Mouse (Mus musculus) CH12.LX (cell line): ENCODE results near the gene Ncor2. TPM values are rescaled to one million over a fixed set of nuclear protein-coding genes. Genes with fewer than 3 reads are reported as not detected.

Experiments
- DNase-seq: peaks from one replicate; pipeline ENCODE4 v3.0.0-alpha.2; 2013; ENCODE audit errors: extremely low read depth
- H3K27ac ChIP-seq: 2 replicates; pipeline ENCODE4 v1.5.1; 2012; ENCODE audit warnings: low read depth, mild to moderate bottlenecking, control low read depth, moderate library complexity; ENCODE audit not compliant: insufficient read depth
- H3K27me3 ChIP-seq: replicated peaks from 2 replicates; pipeline ENCODE3; 2012; ENCODE audit warnings: inconsistent platforms
- H3K36me3 ChIP-seq, 2 experiments: replicated peaks in 1 of 2; 2 replicates each; pipeline versions ENCODE3 to v1.6.1; 2012; ENCODE audit warnings: inconsistent platforms in 1 of 2, low read length in 1 of 2, mild to moderate bottlenecking in 1 of 2, mixed read lengths in 1 of 2, moderate library complexity in 1 of 2; ENCODE audit not compliant: control insufficient read depth in 1 of 2, insufficient read depth in 1 of 2
- H3K4me1 ChIP-seq, 2 experiments: 2 replicates each; pipeline ENCODE4 v1.6.1; 2012; ENCODE audit warnings: inconsistent platforms in 1 of 2, moderate library complexity in 1 of 2; ENCODE audit not compliant: insufficient read depth in 2 of 2, control insufficient read depth in 1 of 2
- H3K4me2 ChIP-seq: 2 replicates; pipeline ENCODE4 v1.6.1; 2012; ENCODE audit warnings: low read depth, mild to moderate bottlenecking, control low read depth; ENCODE audit not compliant: poor library complexity, insufficient read depth, severe bottlenecking
- H3K4me3 ChIP-seq, 3 experiments: fragments of 150-350 bp in 1 of 3; sonication (generic) in 1 of 3; replicated peaks in 1 of 3; 2 replicates each; pipeline versions ENCODE3 to v1.5.1; 2011 to 2012; ENCODE audit warnings: low read depth in 2 of 3, low read length in 2 of 3, mild to moderate bottlenecking in 2 of 3, moderate library complexity in 2 of 3, control low read depth in 1 of 3, improper control_type of control experiment in 1 of 3, inconsistent platforms in 1 of 3, mixed read lengths in 1 of 3; ENCODE audit not compliant: poor library complexity in 1 of 3
- H3K79me2 ChIP-seq: replicated peaks from 2 replicates; pipeline ENCODE4 v1.6.1; 2012; ENCODE audit warnings: mild to moderate bottlenecking, moderate library complexity; ENCODE audit not compliant: control insufficient read depth, poor library complexity, insufficient read depth, severe bottlenecking; ENCODE audit errors: extremely low read depth
- H3K9ac ChIP-seq: 2 replicates; pipeline ENCODE4 v1.6.1; 2012; ENCODE audit warnings: low read depth, mild to moderate bottlenecking, control low read depth, moderate library complexity; ENCODE audit not compliant: insufficient read depth
- H3K9me3 ChIP-seq: replicated peaks from 2 replicates; pipeline ENCODE3; 2012; ENCODE audit warnings: low read length, inconsistent platforms, mixed read lengths
- BHLHE40 ChIP-seq: IDR thresholded peaks from 2 replicates; pipeline ENCODE4 v1.6.1; 2011; ENCODE audit warnings: mild to moderate bottlenecking, low read depth, low read length, improper control_type of control experiment
- CHD1 ChIP-seq: IDR thresholded peaks from 2 replicates; pipeline ENCODE4 v1.6.1; 2012; ENCODE audit warnings: low read depth, low read length, improper control_type of control experiment, inconsistent platforms
- CHD2 ChIP-seq: IDR thresholded peaks from 2 replicates; pipeline ENCODE4 v1.6.1; 2011; ENCODE audit warnings: low read length, improper control_type of control experiment
- CTCF ChIP-seq, 2 experiments: IDR thresholded peaks in 1 of 2; conservative IDR thresholded peaks in 1 of 2; 2 replicates each; pipeline ENCODE4 v1.5.1; 2011 to 2012; ENCODE audit warnings: low read depth in 2 of 2, low read length in 2 of 2, improper control_type of control experiment in 1 of 2, inconsistent platforms in 1 of 2, mild to moderate bottlenecking in 1 of 2, moderate library complexity in 1 of 2
- E2F4 ChIP-seq: IDR thresholded peaks from 2 replicates; pipeline ENCODE4 v1.6.1; 2011; ENCODE audit warnings: low read depth, low read length, improper control_type of control experiment; ENCODE audit not compliant: insufficient replicate concordance
- ELF1 ChIP-seq: IDR thresholded peaks from 2 replicates; pipeline ENCODE4 v1.6.1; 2014; ENCODE audit warnings: low read depth, mild to moderate bottlenecking, inconsistent platforms, low read length, improper control_type of control experiment
- GABPA ChIP-seq: IDR thresholded peaks from 2 replicates; pipeline ENCODE4 v1.6.1; 2012; ENCODE audit warnings: low read depth, low read length, improper control_type of control experiment, inconsistent platforms; ENCODE audit not compliant: insufficient replicate concordance
- HCFC1 ChIP-seq: IDR thresholded peaks from 2 replicates; pipeline ENCODE4 v1.6.1; 2012; ENCODE audit warnings: low read depth, mild to moderate bottlenecking, inconsistent platforms, low read length, improper control_type of control experiment
- IRF4 ChIP-seq: IDR thresholded peaks from 2 replicates; pipeline ENCODE4 v1.6.1; 2014; ENCODE audit warnings: low read depth, mild to moderate bottlenecking, inconsistent platforms, low read length, improper control_type of control experiment
- KAT2A ChIP-seq: IDR thresholded peaks from 2 replicates; pipeline ENCODE4 v1.6.1; 2012; ENCODE audit warnings: low read length, improper control_type of control experiment, inconsistent platforms; ENCODE audit not compliant: insufficient replicate concordance
- MAFK ChIP-seq: IDR thresholded peaks from 2 replicates; pipeline ENCODE4 v1.6.1; 2011; ENCODE audit warnings: low read length, improper control_type of control experiment; ENCODE audit not compliant: insufficient replicate concordance
- MXI1 ChIP-seq: IDR thresholded peaks from 2 replicates; pipeline ENCODE4 v1.6.1; 2011; ENCODE audit warnings: mild to moderate bottlenecking, low read depth, low read length, improper control_type of control experiment
- NELFE ChIP-seq: IDR thresholded peaks from 2 replicates; pipeline ENCODE4 v1.6.1; 2011; ENCODE audit warnings: low read depth, low read length, improper control_type of control experiment
- RAD21 ChIP-seq: IDR thresholded peaks from 2 replicates; pipeline ENCODE4 v1.6.1; 2011; ENCODE audit warnings: low read depth, mild to moderate bottlenecking, low read length, improper control_type of control experiment, moderate library complexity
- SIN3A ChIP-seq: IDR thresholded peaks from 2 replicates; pipeline ENCODE4 v1.6.1; 2012; ENCODE audit warnings: low read length, improper control_type of control experiment, inconsistent platforms
- TBP ChIP-seq: conservative IDR thresholded peaks from 2 replicates; pipeline ENCODE4 v1.6.1; 2011; ENCODE audit warnings: low read depth, low read length, improper control_type of control experiment
- USF2 ChIP-seq: conservative IDR thresholded peaks from 2 replicates; pipeline ENCODE4 v1.6.1; 2011; ENCODE audit warnings: low read depth, low read length, improper control_type of control experiment
- ZC3H11A ChIP-seq: IDR thresholded peaks from 2 replicates; pipeline ENCODE4 v1.6.1; 2012; ENCODE audit warnings: low read depth, mild to moderate bottlenecking, inconsistent platforms, low read length, improper control_type of control experiment
- ZKSCAN1 ChIP-seq: IDR thresholded peaks from 2 replicates; pipeline ENCODE4 v1.6.1; 2012; ENCODE audit warnings: low read depth, inconsistent platforms, low read length, improper control_type of control experiment, borderline replicate concordance
- dilution Hi-C: fragments of 300-500 bp; cut with MboI; formaldehyde crosslinking; loops from 2 replicates; pipeline ENCODE4 v1.14.3; 2020; ENCODE audit warnings: low sequenced_read_pairs; ENCODE audit not compliant: extremely low pct_unique_long_range_greater_than_20kb, extremely low pct_ligation_motif_present
- in situ Hi-C: fragments of 300-500 bp; cut with MboI; formaldehyde crosslinking; loops from 3 replicates; pipeline ENCODE4 v1.14.3; 2019; ENCODE audit warnings: low sequenced_read_pairs, low pct_ligation_motif_present, low pct_unique_long_range_greater_than_20kb, mixed read lengths
- polyA plus RNA-seq: library from polyadenylated mRNA; unstranded; fragments of >175 nt; gene quantifications from 2 replicates; pipeline ENCODE4 v1.2.1, GENCODE M21; 2012; ENCODE audit warnings: low read depth; ENCODE audit not compliant: insufficient read length
- total RNA-seq, 2 experiments: library from RNA; depleted of rRNA; stranded (reverse); fragments of 300-350 nt in 1 of 2; fragments of >200 nt in 1 of 2; gene quantifications; 2 replicates each; pipeline ENCODE4 v1.2.3; 2012 to 2014

The Ncor2 gene
- total and polyA plus RNA-seq, 3 experiments: 3.9 to 44.7 (median 10.8) TPM

DNA sequence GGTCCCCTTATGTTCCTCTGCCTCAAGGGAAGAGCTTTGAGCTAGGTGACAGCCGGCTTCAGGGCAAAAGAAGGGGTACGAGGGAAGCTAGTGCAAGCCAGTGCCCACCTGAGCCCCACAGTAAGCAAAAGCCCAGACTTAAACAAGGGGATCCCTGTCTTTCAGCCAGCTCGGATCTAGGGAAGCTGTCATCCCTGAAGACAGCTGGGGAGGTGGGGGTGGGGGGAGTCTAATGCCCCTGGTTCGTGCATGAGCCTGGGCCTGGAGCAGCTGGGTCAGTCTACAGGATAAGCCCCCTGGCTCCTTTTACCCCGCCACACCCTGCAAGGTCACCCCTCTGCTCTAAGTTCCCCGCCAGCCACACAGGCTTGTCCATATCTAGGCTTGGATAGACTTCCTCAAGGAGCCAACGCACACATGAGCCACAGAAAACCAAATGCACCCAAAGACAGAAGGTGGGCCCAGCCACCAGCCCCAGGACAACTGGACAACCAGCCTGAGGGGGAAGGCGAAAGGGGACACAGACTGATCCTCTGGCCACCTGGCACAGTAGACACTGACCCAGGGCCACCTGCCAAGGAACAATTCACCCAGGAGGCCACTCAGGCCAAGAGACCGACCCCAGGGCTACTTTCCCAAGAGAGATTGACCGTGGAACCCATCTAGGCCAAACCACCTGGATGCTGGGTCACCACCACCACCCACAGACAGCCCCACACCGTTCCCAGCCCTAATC, 8.7 kb downstream of the Ncor2 start:
- Histone ChIP-seq H3K27ac (no peak overlapping the region), H3K27me3 (no peaks in the 10 kb centered on the region), H3K36me3 (peaks cover 0 to 60% of the 10 kb centered on the region in 2 experiments), H3K79me2 (peaks cover 25% of the 10 kb centered on the region), H3K4me1 (peaks cover 11 to 73% of the 10 kb centered on the region in 2 experiments), H3K4me2 (no peak overlapping the region), H3K4me3 (no peak overlapping the region), H3K9me3 (no peaks in the 10 kb centered on the region), H3K9ac (no peak overlapping the region)
- dilution Hi-C loops: no loop called here
- in situ Hi-C loops: loop anchor here (10.0 kb wide), 1 partner anchor 45 kb away; no protein-coding TSS in a partner anchor
- TF ChIP-seq MXI1 (no peak), NELFE (no peak)
- DNase-seq: no peak

DNA sequence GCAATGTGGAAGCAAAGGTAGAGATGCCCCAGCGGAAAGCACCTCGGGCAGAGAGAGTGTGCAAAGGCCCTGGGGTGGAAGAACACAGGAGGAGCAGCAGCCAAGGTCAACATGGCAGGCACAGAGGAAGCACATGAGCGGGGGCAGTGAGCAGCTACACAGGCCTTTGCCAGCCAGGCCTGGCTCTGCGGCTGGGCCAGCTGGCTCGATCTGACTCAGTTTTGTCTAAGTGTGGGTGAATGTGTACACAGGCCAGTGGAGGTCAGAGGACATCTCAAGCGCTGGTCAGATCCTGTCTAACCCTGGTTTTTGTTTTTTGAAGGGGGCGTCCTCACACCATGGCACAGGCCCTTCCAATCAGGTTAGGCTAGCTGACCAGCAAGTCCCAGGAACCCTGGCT, 10.9 kb downstream of the Ncor2 start:
- no peaks in the 10 kb centered on the region for H3K27me3 ChIP-seq
- no peak for DNase-seq
- in situ Hi-C loops (no loop called here), dilution Hi-C loops (no loop called here)
- H3K4me3 ChIP-seq: no peak overlapping the region
- H3K4me1 ChIP-seq: peaks cover 3 to 73% of the 10 kb centered on the region in 2 experiments; a peak in 3 of 4 replicates
- H3K9me3 ChIP-seq: no peaks in the 10 kb centered on the region
- H3K36me3 ChIP-seq: peaks cover 0 to 64% of the 10 kb centered on the region in 2 experiments
- TF ChIP-seq HCFC1: no peak
- no peak for TF ChIP-seq CHD1
- TF ChIP-seq E2F4: no peak
- TF ChIP-seq GABPA: no peak
- no peak for TF ChIP-seq ZKSCAN1
- TF ChIP-seq KAT2A: no peak
- no peak for TF ChIP-seq MAFK
- TF ChIP-seq USF2: no peak
- no peak for TF ChIP-seq RAD21
- no peak for TF ChIP-seq TBP
- no peak for TF ChIP-seq IRF4
- no peak for TF ChIP-seq SIN3A
- TF ChIP-seq CHD2: no peak
- no peak for TF ChIP-seq ELF1
- no peak for TF ChIP-seq ZC3H11A
- TF ChIP-seq BHLHE40: no peak
- TF ChIP-seq CTCF (conservative IDR thresholded peaks at IDR 0.05 in 1 of 2, IDR thresholded peaks at IDR 0.05 in 1 of 2; ENCODE audit: low read depth in 2 of 2, low read length in 2 of 2): no peak
- TF ChIP-seq, all 38 proteins: peak for 0
- Histone ChIP-seq H3K79me2 (peaks cover 16% of the 10 kb centered on the region), H3K27ac (no peak overlapping the region), H3K9ac (no peak overlapping the region), H3K4me2 (no peak overlapping the region)
